Mouse (Mus musculus) stomach, embryonic 14.5 days (tissue): ENCODE data around the gene Sec14l5. TPM values are rescaled to one million over a fixed set of nuclear protein-coding genes. Genes with fewer than 3 reads are reported as not detected.

Source experiments
- ATAC-seq: fragments of 200-750 bp; cut with Nextera tagmentation; 2 replicates; pipeline ENCODE4 v1.8.0; 2017; ENCODE audit warnings: low read depth, moderate TSS enrichment; ENCODE audit not compliant: insufficient number of reproducible peaks, insufficient read depth, low FRiP score
- H3K27ac ChIP-seq: fragments of 300-500 bp; sonication (generic); 2 replicates; pipeline ENCODE4 v1.5.1; 2014; ENCODE audit warnings: mild to moderate bottlenecking, low read length, moderate library complexity, mixed read lengths
- H3K27me3 ChIP-seq: fragments of 300-500 bp; sonication (generic); 2 replicates; pipeline ENCODE4 v1.6.1; 2014; ENCODE audit warnings: low read length, control low read depth, mixed read lengths; ENCODE audit not compliant: control insufficient read depth, insufficient read depth
- H3K36me3 ChIP-seq: fragments of 300-500 bp; sonication (generic); 2 replicates; pipeline ENCODE4 v1.6.1; 2014; ENCODE audit warnings: mild to moderate bottlenecking, control low read depth, low read length, moderate library complexity, mixed read lengths; ENCODE audit not compliant: control insufficient read depth, insufficient read depth
- H3K4me1 ChIP-seq: fragments of 300-500 bp; sonication (generic); 2 replicates; pipeline ENCODE4 v1.6.1; 2014; ENCODE audit warnings: low read length, control low read depth, mixed read lengths; ENCODE audit not compliant: control insufficient read depth, insufficient read depth
- H3K4me2 ChIP-seq: fragments of 300-500 bp; sonication (generic); replicated peaks from 2 replicates; pipeline ENCODE4 v1.6.1; 2014; ENCODE audit warnings: low read depth, low read length, control low read depth
- H3K4me3 ChIP-seq: fragments of 300-500 bp; sonication (generic); 2 replicates; pipeline ENCODE4 v1.5.1; 2014; ENCODE audit warnings: low read depth, low read length, control low read depth
- H3K9ac ChIP-seq: fragments of 300-500 bp; sonication (generic); replicated peaks from 2 replicates; pipeline ENCODE4 v1.6.1; 2014; ENCODE audit warnings: low read depth, mild to moderate bottlenecking, control low read depth, low read length, moderate library complexity, mixed read lengths
- H3K9me3 ChIP-seq: fragments of 300-500 bp; sonication (generic); 2 replicates; pipeline ENCODE4 v1.6.1; 2016; ENCODE audit warnings: low read depth, low read length, control low read depth; ENCODE audit not compliant: control insufficient read depth
- WGBS: fragments of 180-500 bp; shearing (Covaris S2); extraction: QIAGEN DNeasy Blood & Tissue Kit; methylation state at CpG from one replicate; pipeline ENCODE4 v1.1.7; 2014; 5-methylcytosine and 5-hydroxymethylcytosine counted together
- polyA plus RNA-seq: library from polyadenylated mRNA; unstranded; fragments of >200 nt; fragmentation: Nextera tagmentation; extraction: Ambion mirVana; gene quantifications from 2 replicates; pipeline ENCODE4 v1.2.1, GENCODE M21; 2014

Sec14l5 gene
- polyA plus RNA-seq, 1 experiment from 2014 or later: 0.13 TPM

- 74% methylated on average over 7 of the region's 7 CpGs for WGBS
These were observed 39.3 kb downstream of the Sec14l5 start for GRCm38 (mm10) chr16:5186234-5186633.

GRCm38 (mm10) chr16:5195080-5195479 lies 48.2 kb downstream of the Sec14l5 start:
- no peak overlapping the region for H3K27ac ChIP-seq
- no peak for ATAC-seq
- H3K9ac ChIP-seq: no peak overlapping the region
- H3K4me3 ChIP-seq: no peak overlapping the region
- no peak overlapping the region for H3K4me2 ChIP-seq
- H3K4me1 ChIP-seq: no peaks in the 10 kb centered on the region
- H3K27me3 ChIP-seq: no peaks in the 10 kb centered on the region
- no peaks in the 10 kb centered on the region for H3K36me3 ChIP-seq
- no peaks in the 10 kb centered on the region for H3K9me3 ChIP-seq
- 31% methylated on average over 6 of the region's 6 CpGs for WGBS

More at GRCm38 (mm10) chr16:5186234-5186633, 39.3 kb downstream of the Sec14l5 start:
- H3K27me3 ChIP-seq: no peaks in the 10 kb centered on the region
- no peak overlapping the region for H3K9ac ChIP-seq
- no peak overlapping the region for H3K27ac ChIP-seq
- no peak overlapping the region for H3K4me3 ChIP-seq
- no peaks in the 10 kb centered on the region for H3K36me3 ChIP-seq
- H3K4me2 ChIP-seq: no peak overlapping the region
- no peaks in the 10 kb centered on the region for H3K9me3 ChIP-seq
- ATAC-seq: no peak
- H3K4me1 ChIP-seq: no peaks in the 10 kb centered on the region

GRCm38 (mm10) chr16:5202681-5203080 lies 55.8 kb downstream of the Sec14l5 start:
- Histone ChIP-seq H3K27me3 (no peaks in the 10 kb centered on the region), H3K4me3 (peak overlapping the region; percentile 90), H3K9ac (no peak overlapping the region), H3K9me3 (no peaks in the 10 kb centered on the region), H3K36me3 (no peaks in the 10 kb centered on the region), H3K4me1 (peaks cover 12% of the 10 kb centered on the region; the same call in 1 of the 2 replicates), H3K4me2 (peak overlapping the region; percentile 97), H3K27ac (no peak overlapping the region)
- WGBS: 13% methylated on average over 4 of the region's 4 CpGs
- no peak for ATAC-seq

- H3K27me3 ChIP-seq: no peaks in the 10 kb centered on the region
- H3K4me1 ChIP-seq: peaks cover 12% of the 10 kb centered on the region; the same call in 1 of the 2 replicates
- no peaks in the 10 kb centered on the region for H3K9me3 ChIP-seq
- 1% methylated on average over 36 of the region's 36 CpGs for WGBS
- peak overlapping the region; percentile 90 for H3K4me3 ChIP-seq
- ATAC-seq: peak; percentile 15; the same call in 1 of the 2 replicates
- no peaks in the 10 kb centered on the region for H3K36me3 ChIP-seq
- peak overlapping the region; percentile 97 for H3K4me2 ChIP-seq
- peak overlapping the region; percentile 51 for H3K9ac ChIP-seq
- no peak overlapping the region for H3K27ac ChIP-seq
These were observed 56.3 kb downstream of the Sec14l5 start for GRCm38 (mm10) chr16:5203200-5203599.

- peak; percentile 83 for ATAC-seq
These were observed 56.9 kb downstream of the Sec14l5 start, which contains the start of gene Nagpa for GRCm38 (mm10) chr16:5203668-5204433. Gene Nagpa (minus strand): TSS chr16:5204012.

GRCm38 (mm10) chr16:5205431-5205970 lies 58.6 kb downstream of the Sec14l5 start:
- H3K36me3 ChIP-seq: no peaks in the 10 kb centered on the region
- WGBS: 82% methylated on average over 5 of the region's 5 CpGs
- ATAC-seq: no peak

More at GRCm38 (mm10) chr16:5203668-5204433, 56.9 kb downstream of the Sec14l5 start, which contains the start of gene Nagpa:
- Histone ChIP-seq H3K36me3 (no peaks in the 10 kb centered on the region), H3K4me3 (peak within 1 kb of the TSS; percentile 90), H3K4me1 (peaks cover 12% of the 10 kb centered on the region; the same call in 1 of the 2 replicates), H3K4me2 (peak within 1 kb of the TSS; percentile 97), H3K27ac (no peak within 1 kb of the TSS), H3K9ac (peak within 1 kb of the TSS; percentile 51), H3K9me3 (no peaks in the 10 kb centered on the region), H3K27me3 (no peaks in the 10 kb centered on the region)
- WGBS: 4% methylated on average over 40 of the region's 40 CpGs

GRCm38 (mm10) chr16:5206051-5206450 lies 59.1 kb downstream of the Sec14l5 start:
- Histone ChIP-seq H3K36me3 (no peaks in the 10 kb centered on the region), H3K4me3 (no peak overlapping the region), H3K27ac (no peak overlapping the region), H3K9ac (no peak overlapping the region), H3K9me3 (no peaks in the 10 kb centered on the region), H3K4me1 (peaks cover 12% of the 10 kb centered on the region; the same call in 1 of the 2 replicates), H3K4me2 (no peak overlapping the region), H3K27me3 (no peaks in the 10 kb centered on the region)
- ATAC-seq: no peak
- 70% methylated on average over 5 of the region's 5 CpGs for WGBS

More at GRCm38 (mm10) chr16:5205431-5205970, 58.6 kb downstream of the Sec14l5 start:
- H3K27me3 ChIP-seq: no peaks in the 10 kb centered on the region
- H3K4me1 ChIP-seq: peaks cover 12% of the 10 kb centered on the region; the same call in 1 of the 2 replicates
- H3K27ac ChIP-seq: no peak overlapping the region
- H3K9ac ChIP-seq: no peak overlapping the region
- no peak overlapping the region for H3K4me3 ChIP-seq
- H3K4me2 ChIP-seq: no peak overlapping the region
- H3K9me3 ChIP-seq: no peaks in the 10 kb centered on the region

- no peak for ATAC-seq
- H3K36me3 ChIP-seq: no peaks in the 10 kb centered on the region
- no peak overlapping the region for H3K4me3 ChIP-seq
- H3K4me1 ChIP-seq: no peaks in the 10 kb centered on the region
- H3K27me3 ChIP-seq: no peaks in the 10 kb centered on the region
- H3K9ac ChIP-seq: no peak overlapping the region
- no peak overlapping the region for H3K4me2 ChIP-seq
- WGBS: 70% methylated on average over 2 of the region's 2 CpGs
- H3K27ac ChIP-seq: no peak overlapping the region
- H3K9me3 ChIP-seq: no peaks in the 10 kb centered on the region
These were observed 63.5 kb downstream of the Sec14l5 start for GRCm38 (mm10) chr16:5210365-5210764.
